Mouse (Mus musculus): ENCODE results near the gene Tmem150c. TPM values are rescaled to one million over a fixed set of nuclear protein-coding genes. Genes with fewer than 3 reads are reported as not detected.

Gene Tmem150c
- polyA plus RNA-seq, 1 experiment = not detected

- Histone ChIP-seq H3K27ac (ENCODE audit: insufficient read depth, low read depth, low read length) (no peak overlapping the region), H3K4me1 (ENCODE audit: control insufficient read depth, insufficient read depth, low read length) (no peaks in the 10 kb centered on the region), H3K4me3 (ENCODE audit: insufficient read depth, low read length) (no peak overlapping the region)
- no peak for TF ChIP-seq CTCF (IDR thresholded peaks at IDR 0.05; ENCODE audit: low read depth, low read length)
- TF ChIP-seq POLR2A (IDR thresholded peaks at IDR 0.05; ENCODE audit: borderline replicate concordance, low read depth, low read length) = no peak
These were observed 14.8 kb downstream of the Tmem150c start for GRCm38 (mm10) chr5:100144836-100145235.

- no peaks in the 10 kb centered on the region for H3K4me1 ChIP-seq (ENCODE audit: control insufficient read depth, insufficient read depth, low read length)
- no peak overlapping the region for H3K4me3 ChIP-seq (ENCODE audit: insufficient read depth, low read length)
- no peak overlapping the region for H3K27ac ChIP-seq (ENCODE audit: insufficient read depth, low read depth, low read length)
- no peak for TF ChIP-seq POLR2A (IDR thresholded peaks at IDR 0.05; ENCODE audit: borderline replicate concordance, low read depth, low read length)
- no peak for TF ChIP-seq CTCF (IDR thresholded peaks at IDR 0.05; ENCODE audit: low read depth, low read length)
These were observed 32.3 kb downstream of the Tmem150c start for GRCm38 (mm10) chr5:100127283-100127682.

- Histone ChIP-seq H3K4me1 (ENCODE audit: control insufficient read depth, insufficient read depth, low read length) (no peaks in the 10 kb centered on the region), H3K27ac (ENCODE audit: insufficient read depth, low read depth, low read length) (no peak overlapping the region), H3K4me3 (ENCODE audit: insufficient read depth, low read length) (no peak overlapping the region)
- TF ChIP-seq POLR2A (IDR thresholded peaks at IDR 0.05; ENCODE audit: borderline replicate concordance, low read depth, low read length) (no peak), CTCF (IDR thresholded peaks at IDR 0.05; ENCODE audit: low read depth, low read length) (no peak)
These were observed 34.0 kb downstream of the Tmem150c start for GRCm38 (mm10) chr5:100125409-100126123.

- no peaks in the 10 kb centered on the region for H3K4me1 ChIP-seq (ENCODE audit: control insufficient read depth, insufficient read depth, low read length)
- H3K4me3 ChIP-seq (ENCODE audit: insufficient read depth, low read length) = no peak overlapping the region
- H3K27ac ChIP-seq (ENCODE audit: insufficient read depth, low read depth, low read length) = no peak overlapping the region
- TF ChIP-seq POLR2A (IDR thresholded peaks at IDR 0.05; ENCODE audit: borderline replicate concordance, low read depth, low read length) (no peak), CTCF (IDR thresholded peaks at IDR 0.05; ENCODE audit: low read depth, low read length) (no peak)
These were observed 35.1 kb downstream of the Tmem150c start for GRCm38 (mm10) chr5:100124530-100124929.

- no peak overlapping the region for H3K27ac ChIP-seq (ENCODE audit: insufficient read depth, low read depth, low read length)
- TF ChIP-seq CTCF (IDR thresholded peaks at IDR 0.05; ENCODE audit: low read depth, low read length) (no peak), POLR2A (IDR thresholded peaks at IDR 0.05; ENCODE audit: borderline replicate concordance, low read depth, low read length) (no peak)
- H3K4me1 ChIP-seq (ENCODE audit: control insufficient read depth, insufficient read depth, low read length) = no peaks in the 10 kb centered on the region
- no peak overlapping the region for H3K4me3 ChIP-seq (ENCODE audit: insufficient read depth, low read length)
These were observed 36.3 kb downstream of the Tmem150c start for GRCm38 (mm10) chr5:100123283-100123682.

GRCm38 (mm10) chr5:100121170-100121569 lies 38.4 kb downstream of the Tmem150c start:
- H3K4me3 ChIP-seq (ENCODE audit: insufficient read depth, low read length) = no peak overlapping the region
- no peaks in the 10 kb centered on the region for H3K4me1 ChIP-seq (ENCODE audit: control insufficient read depth, insufficient read depth, low read length)
- TF ChIP-seq POLR2A (IDR thresholded peaks at IDR 0.05; ENCODE audit: borderline replicate concordance, low read depth, low read length) (no peak), CTCF (IDR thresholded peaks at IDR 0.05; ENCODE audit: low read depth, low read length) (no peak)
- no peak overlapping the region for H3K27ac ChIP-seq (ENCODE audit: insufficient read depth, low read depth, low read length)

- no peak overlapping the region for H3K27ac ChIP-seq (ENCODE audit: insufficient read depth, low read depth, low read length)
- TF ChIP-seq POLR2A (IDR thresholded peaks at IDR 0.05; ENCODE audit: borderline replicate concordance, low read depth, low read length) (no peak), CTCF (IDR thresholded peaks at IDR 0.05; ENCODE audit: low read depth, low read length) (no peak)
- no peak overlapping the region for H3K4me3 ChIP-seq (ENCODE audit: insufficient read depth, low read length)
- H3K4me1 ChIP-seq (ENCODE audit: control insufficient read depth, insufficient read depth, low read length) = no peaks in the 10 kb centered on the region
These were observed 38.9 kb downstream of the Tmem150c start for GRCm38 (mm10) chr5:100120711-100121141.

- Histone ChIP-seq H3K27ac (ENCODE audit: insufficient read depth, low read depth, low read length) (no peak overlapping the region), H3K4me1 (ENCODE audit: control insufficient read depth, insufficient read depth, low read length) (no peaks in the 10 kb centered on the region), H3K4me3 (ENCODE audit: insufficient read depth, low read length) (no peak overlapping the region)
- TF ChIP-seq POLR2A (IDR thresholded peaks at IDR 0.05; ENCODE audit: borderline replicate concordance, low read depth, low read length) (no peak), CTCF (IDR thresholded peaks at IDR 0.05; ENCODE audit: low read depth, low read length) (no peak)
These were observed 40.3 kb downstream of the Tmem150c start for GRCm38 (mm10) chr5:100119331-100119730.

- TF ChIP-seq CTCF (IDR thresholded peaks at IDR 0.05; ENCODE audit: low read depth, low read length) = no peak
- TF ChIP-seq POLR2A (IDR thresholded peaks at IDR 0.05; ENCODE audit: borderline replicate concordance, low read depth, low read length) = no peak
- Histone ChIP-seq H3K4me1 (ENCODE audit: control insufficient read depth, insufficient read depth, low read length) (no peaks in the 10 kb centered on the region), H3K27ac (ENCODE audit: insufficient read depth, low read depth, low read length) (no peak overlapping the region), H3K4me3 (ENCODE audit: insufficient read depth, low read length) (no peak overlapping the region)
These were observed 46.2 kb downstream of the Tmem150c start for GRCm38 (mm10) chr5:100113403-100113802.

GRCm38 (mm10) chr5:100110581-100110980 lies 49.0 kb downstream of the Tmem150c start:
- Histone ChIP-seq H3K27ac (ENCODE audit: insufficient read depth, low read depth, low read length) (no peak overlapping the region), H3K4me3 (ENCODE audit: insufficient read depth, low read length) (no peak overlapping the region), H3K4me1 (ENCODE audit: control insufficient read depth, insufficient read depth, low read length) (no peaks in the 10 kb centered on the region)
- no peak for TF ChIP-seq CTCF (IDR thresholded peaks at IDR 0.05; ENCODE audit: low read depth, low read length)
- no peak for TF ChIP-seq POLR2A (IDR thresholded peaks at IDR 0.05; ENCODE audit: borderline replicate concordance, low read depth, low read length)
